Mouse (Mus musculus) G1E (cell line): ENCODE data around the gene Hoxa11.

Source experiments
- CTCF ChIP-seq: IDR thresholded peaks from 2 replicates; pipeline ENCODE4 v1.5.1; 2012; ENCODE audit warnings: low read depth, low read length, inconsistent platforms, mixed read lengths
- GATA1 ChIP-seq: IDR thresholded peaks from 2 replicates; pipeline ENCODE4 v1.6.1; 2012; ENCODE audit warnings: borderline replicate concordance, low read length, inconsistent platforms, mixed read lengths
- GATA2 ChIP-seq: IDR thresholded peaks from 2 replicates; pipeline ENCODE4 v1.6.1; 2012; ENCODE audit warnings: low read depth, low read length, inconsistent platforms, borderline replicate concordance
- POLR2AphosphoS5 ChIP-seq: IDR thresholded peaks from 2 replicates; pipeline ENCODE4 v1.6.1; 2012; ENCODE audit warnings: low read depth, low read length, inconsistent platforms; ENCODE audit not compliant: insufficient replicate concordance
- TAL1 ChIP-seq: conservative IDR thresholded peaks from 2 replicates; pipeline ENCODE4 v1.6.1; 2012; ENCODE audit warnings: low read depth, low read length, inconsistent platforms, mixed read lengths

DNA sequence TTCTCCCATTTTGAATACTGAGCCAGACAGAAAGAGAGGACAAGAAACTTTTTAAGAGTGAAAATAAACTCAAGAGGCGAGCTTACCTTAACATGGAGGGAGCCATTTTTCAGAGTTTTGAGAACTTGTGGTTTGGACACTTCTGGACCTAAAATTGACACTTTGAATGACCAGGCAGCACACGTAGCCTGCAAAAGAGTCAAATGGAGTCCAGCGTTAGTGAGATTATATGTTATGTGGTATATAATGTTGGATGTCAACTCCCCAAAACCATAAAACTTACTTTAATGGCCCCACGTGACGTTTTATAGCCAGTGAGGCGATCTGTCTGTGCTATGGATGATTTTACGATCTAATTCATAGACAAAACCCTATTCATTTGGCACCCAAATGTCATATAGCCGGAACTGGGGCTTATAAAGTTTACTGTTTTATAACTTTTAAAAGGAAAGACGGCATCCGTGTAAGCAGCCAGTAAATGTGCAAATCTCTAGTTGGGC lies 44.8 kb downstream of the Hoxa11 start:
- TF ChIP-seq CTCF (no peak), GATA1 (no peak), GATA2 (no peak), TAL1 (no peak), POLR2AphosphoS5 (no peak)
